Mouse (Mus musculus) CD4-positive naive resting alpha-beta T cell, adult 76 days (primary cell): ENCODE results near the gene Mfsd6l. TPM values are rescaled to one million over a fixed set of nuclear protein-coding genes. Genes with fewer than 3 reads are reported as not detected.

Experiments
- total RNA-seq: library from RNA; stranded (reverse); gene quantifications from one replicate; pipeline ENCODE4 v1.2.4, GENCODE M21; 2023

Mfsd6l gene
- not detected for total RNA-seq

DNA sequence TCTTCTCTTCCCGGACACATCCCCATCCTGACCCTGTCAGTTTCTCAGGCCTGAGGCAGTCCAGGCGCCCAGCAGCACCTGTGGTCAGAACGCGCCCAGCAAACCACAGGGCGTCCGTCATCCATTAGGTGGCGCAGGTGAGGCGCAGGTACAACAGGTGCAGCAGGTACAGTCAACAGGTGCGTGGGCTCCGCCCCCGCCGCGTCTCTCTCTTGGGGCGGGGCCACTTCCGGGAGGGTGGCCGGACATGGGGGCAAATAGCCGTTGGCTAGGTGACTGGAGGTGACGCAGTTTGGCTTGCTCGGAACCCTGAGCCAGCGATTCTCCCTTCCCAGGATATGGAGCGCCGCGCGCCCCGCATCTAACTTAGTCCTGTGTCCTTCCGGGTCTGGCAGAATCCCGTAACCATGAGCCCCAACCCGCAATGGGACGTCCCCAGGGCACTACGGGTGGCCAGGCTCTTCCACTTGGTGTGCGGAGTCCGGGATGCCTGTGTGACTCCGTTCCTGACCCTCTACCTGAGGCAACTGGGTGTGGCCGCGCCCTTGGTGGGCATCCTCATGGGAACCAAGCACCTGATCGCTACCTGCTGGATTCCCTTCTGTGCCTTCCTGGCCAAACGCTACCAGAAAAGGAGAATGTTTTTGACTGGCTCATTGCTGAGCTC is at the start of gene Mfsd6l:
Gene Mfsd6l (plus strand): TSS at position 269 of the 667 bp plus-strand sequence.

GRCm38 (mm10) chr11:68586721-68587120 is 30.7 kb downstream of the Mfsd6l start, which contains the start of gene Ccdc42:
Ccdc42 (plus strand) TSS chr11:68587021.

Other genes with a start within 250 kb of the Mfsd6l start
- gene Ntn1, start 155.4 kb upstream of the Mfsd6l start, total RNA-seq: 0.47 TPM
- gene Pik3r5, start 124.1 kb upstream of the Mfsd6l start, total RNA-seq: 227 TPM
- gene Pik3r6, start 53.2 kb upstream of the Mfsd6l start, total RNA-seq: not detected
- gene Ccdc42, start 30.8 kb downstream of the Mfsd6l start, total RNA-seq: not detected
- gene Myh10, start 135.4 kb downstream of the Mfsd6l start, total RNA-seq: 0.21 TPM